Mouse (Mus musculus): ENCODE results near the gene Tdgf1.

Tdgf1 gene

GRCm38 (mm10) chr9:110914631-110915236, 31.2 kb downstream of the Tdgf1 start:
- no peak for DNase-seq (ENCODE audit: low spot score)

- DNase-seq (ENCODE audit: low spot score) = no peak
These were observed 36.5 kb downstream of the Tdgf1 start for GRCm38 (mm10) chr9:110909371-110909967.

DNA sequence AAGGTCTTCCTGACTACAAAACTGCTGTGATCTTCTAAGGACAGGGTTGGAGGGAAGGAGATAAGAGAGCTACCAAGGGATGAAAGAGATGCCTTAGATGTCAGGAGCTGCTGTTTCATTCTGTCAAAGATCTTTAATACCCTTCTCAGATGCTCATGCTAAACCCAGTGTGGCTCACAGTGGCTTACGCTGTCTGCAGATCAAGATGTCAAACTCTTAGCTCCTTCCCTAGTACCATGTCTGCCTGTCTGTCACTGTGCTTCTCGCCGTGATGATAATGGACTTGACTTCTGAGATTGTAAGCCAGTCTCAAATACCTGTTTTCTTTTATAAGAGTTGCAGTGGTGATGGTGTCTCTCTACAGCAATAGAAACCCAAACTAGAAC, 37.3 kb downstream of the Tdgf1 start:
- DNase-seq (ENCODE audit: low spot score) = no peak

DNA sequence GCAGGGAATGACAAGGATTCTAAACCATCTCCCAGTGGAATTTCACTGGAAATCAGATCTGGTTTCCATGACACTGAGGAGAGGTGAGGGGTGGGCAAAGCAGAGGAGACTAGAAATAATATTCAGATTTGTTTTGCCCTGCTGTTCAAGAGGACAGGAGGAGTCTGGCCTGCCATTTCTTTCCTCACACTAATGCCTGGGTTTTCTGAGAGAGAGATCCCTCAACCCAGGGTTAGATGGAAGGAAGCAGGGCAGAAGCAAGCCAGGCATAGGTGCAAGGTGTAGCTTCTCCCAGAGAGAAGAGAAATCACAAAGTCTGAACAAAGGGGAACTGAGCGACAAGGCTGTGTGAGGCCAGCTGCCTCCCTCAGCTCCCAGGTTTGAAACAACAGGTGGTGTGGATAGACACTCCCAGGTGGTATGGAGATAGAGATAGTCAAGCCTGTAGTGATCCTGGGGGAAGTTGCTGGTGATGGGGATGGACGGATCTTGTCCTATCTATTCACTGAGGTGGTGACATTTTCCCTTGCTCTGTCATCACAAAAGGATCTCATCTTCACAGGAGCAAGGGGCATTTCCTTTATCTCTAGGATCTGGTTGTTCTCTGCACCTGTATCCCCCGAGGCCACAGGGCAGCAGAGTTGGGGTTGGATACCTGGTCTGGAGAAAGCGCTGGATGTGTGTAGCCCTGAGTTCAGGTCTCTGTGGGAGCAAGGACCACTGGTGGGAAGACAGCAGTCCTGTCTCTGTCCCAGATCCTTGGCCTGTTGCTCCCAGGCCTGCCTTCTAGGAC, 37.9 kb downstream of the Tdgf1 start:
- no peak for DNase-seq (ENCODE audit: low spot score)

DNA sequence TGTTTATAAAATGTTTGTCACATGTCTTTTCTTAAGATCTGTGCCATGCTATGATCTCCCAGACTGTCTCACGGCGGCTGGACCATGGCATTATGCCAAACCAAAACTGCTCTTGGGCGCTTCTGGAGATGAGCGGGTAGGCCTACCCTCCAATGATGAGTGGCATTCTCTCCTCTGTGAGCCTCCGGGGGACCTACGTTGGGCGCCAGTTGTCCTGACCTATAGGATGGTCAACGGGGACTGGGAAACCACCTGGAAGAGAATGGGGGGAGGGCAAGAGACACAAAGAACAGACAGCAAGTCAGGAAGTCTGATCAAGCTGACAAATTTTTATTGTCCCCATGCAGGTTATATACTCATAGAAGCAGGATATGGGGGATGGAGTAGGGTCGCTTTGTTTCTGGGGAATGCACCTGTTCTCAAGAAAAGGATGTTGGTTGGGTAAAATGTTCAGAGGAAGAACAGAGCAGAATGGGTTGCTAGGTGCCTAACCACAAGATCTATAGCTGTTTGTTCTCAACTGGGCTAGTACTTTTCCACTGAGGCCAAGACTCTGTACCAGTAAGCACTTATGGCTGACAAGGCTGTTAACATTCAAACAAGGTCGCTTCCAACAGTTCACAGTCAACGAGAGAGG, 38.6 kb downstream of the Tdgf1 start:
- no peak for DNase-seq (ENCODE audit: low spot score)

DNA sequence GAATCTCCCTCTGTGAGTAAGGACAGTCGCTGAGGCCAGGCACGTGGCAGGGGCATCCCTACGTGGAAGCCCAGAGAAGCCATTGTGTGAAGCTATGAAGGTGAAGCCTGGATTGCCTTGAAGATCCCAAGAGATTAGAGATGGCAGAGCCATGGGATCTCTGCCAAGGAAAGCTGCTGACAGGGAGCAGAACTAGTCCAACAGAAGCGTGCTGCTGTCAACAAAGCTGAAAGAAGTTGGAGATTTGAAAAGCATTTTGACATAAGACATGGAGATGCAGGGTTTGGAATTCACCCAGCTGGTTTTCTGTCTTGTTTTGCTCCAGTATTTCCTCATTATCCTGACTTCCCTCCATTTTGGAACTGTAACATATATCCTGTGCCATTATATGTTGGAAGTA, 43.7 kb downstream of the Tdgf1 start:
- no peak for DNase-seq (ENCODE audit: low spot score)

DNA sequence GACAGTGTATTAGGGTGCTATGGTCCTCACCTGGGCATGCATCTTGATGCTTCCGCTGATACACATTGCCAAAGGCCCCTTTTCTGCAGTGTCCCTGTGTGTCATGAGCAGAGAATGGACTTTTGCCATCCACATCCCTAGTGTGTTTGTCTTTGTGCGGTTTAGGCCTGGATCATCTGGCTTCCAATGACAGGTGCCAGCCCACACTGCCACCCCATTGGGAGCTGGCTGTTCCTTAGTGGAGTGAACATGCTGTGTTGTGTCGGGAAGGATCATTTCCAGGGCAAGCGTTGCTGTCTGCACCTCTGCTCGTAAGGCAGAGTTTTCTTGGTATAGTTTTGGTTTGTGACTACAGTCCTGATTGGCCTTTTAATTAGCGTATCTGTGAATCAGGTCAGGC, 44.8 kb downstream of the Tdgf1 start:
- DNase-seq (ENCODE audit: low spot score) = no peak

- DNase-seq (ENCODE audit: low spot score) = no peak
These were observed 46.4 kb downstream of the Tdgf1 start for GRCm38 (mm10) chr9:110899451-110900008.

- DNase-seq (ENCODE audit: low spot score) = no peak
These were observed 49.4 kb downstream of the Tdgf1 start for GRCm38 (mm10) chr9:110896595-110896994.

DNA sequence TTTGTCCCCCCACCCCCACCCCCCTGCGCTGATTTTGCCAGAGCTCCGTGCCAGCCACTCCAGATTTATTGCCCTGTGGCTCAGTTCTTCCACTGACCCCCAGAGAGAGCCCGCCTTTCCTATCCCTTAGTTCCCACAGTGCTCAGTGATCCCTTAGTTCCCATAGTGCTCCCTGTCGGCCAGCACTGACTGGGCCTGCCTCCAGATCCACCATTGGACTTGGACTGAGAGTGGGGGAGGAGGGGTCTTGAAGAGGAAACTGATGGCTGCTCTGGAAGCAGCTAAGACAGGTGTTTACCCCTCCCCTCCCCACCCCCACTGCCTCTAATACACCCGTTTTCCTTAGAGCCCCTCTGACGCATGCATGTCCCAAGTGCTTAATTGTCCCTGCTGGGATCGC, 50.0 kb downstream of the Tdgf1 start:
- DNase-seq (ENCODE audit: low spot score) = no peak

DNA sequence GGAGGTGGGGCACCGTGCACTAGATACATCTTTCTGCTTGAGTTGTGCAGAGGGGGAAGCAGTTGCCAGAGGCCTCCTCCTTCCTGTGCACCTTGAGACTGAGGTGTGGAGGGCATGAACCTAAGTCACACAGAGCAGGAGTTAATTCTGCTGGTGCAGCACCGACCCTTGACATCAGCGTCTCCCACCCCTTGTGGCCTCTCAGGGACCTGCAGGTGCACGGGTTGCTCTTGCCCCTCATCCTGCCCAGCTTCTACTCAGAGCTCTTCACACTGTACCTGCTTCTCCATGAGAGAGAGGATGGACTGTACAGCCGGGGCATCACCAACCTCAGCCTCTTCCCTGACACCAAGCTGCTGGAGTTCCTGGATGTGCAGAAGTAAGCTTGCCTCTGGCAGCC, 50.5 kb downstream of the Tdgf1 start:
- no peak for DNase-seq (ENCODE audit: low spot score)

GRCm38 (mm10) chr9:110893429-110893828, 52.5 kb downstream of the Tdgf1 start:
- DNase-seq (ENCODE audit: low spot score) = no peak

- DNase-seq (ENCODE audit: low spot score) = no peak
These were observed 53.4 kb downstream of the Tdgf1 start for GRCm38 (mm10) chr9:110892552-110892951.

DNA sequence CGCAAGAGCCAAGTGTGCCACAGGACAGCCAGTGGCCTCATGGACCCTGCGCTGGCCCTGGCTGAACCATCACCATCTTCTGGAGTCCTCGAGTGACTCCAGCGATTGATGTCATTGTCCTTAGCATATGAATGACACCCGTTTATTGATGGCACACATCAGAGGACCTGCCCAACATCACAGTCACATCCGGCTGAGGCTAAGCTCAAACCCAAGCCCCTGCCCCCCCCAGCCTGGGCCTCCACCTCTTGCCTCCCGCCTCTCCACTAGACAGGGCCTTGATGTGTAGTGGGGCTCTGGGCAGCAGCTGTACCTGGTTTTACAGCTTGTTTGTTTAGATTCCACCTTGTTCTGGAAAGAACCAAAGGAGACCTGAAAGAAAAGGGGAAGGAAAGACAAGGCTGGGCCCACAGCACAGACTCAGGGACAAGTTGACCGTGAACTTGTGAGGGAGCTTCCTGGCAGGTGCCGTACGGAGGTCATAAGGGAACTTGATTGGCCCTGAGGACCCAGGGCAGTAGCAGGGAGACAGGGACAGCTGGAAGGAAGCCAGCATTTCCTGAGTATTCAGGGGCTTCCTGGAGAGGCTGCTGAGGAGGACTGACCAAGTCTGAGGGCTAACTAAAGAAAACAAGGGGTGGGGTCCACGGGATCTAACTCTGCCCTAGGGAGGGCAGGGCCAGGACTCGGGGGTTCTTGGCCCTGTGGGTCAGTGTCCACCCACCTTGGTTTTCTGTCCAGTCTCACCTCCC, 54.7 kb downstream of the Tdgf1 start:
- no peak for DNase-seq (ENCODE audit: low spot score)

DNA sequence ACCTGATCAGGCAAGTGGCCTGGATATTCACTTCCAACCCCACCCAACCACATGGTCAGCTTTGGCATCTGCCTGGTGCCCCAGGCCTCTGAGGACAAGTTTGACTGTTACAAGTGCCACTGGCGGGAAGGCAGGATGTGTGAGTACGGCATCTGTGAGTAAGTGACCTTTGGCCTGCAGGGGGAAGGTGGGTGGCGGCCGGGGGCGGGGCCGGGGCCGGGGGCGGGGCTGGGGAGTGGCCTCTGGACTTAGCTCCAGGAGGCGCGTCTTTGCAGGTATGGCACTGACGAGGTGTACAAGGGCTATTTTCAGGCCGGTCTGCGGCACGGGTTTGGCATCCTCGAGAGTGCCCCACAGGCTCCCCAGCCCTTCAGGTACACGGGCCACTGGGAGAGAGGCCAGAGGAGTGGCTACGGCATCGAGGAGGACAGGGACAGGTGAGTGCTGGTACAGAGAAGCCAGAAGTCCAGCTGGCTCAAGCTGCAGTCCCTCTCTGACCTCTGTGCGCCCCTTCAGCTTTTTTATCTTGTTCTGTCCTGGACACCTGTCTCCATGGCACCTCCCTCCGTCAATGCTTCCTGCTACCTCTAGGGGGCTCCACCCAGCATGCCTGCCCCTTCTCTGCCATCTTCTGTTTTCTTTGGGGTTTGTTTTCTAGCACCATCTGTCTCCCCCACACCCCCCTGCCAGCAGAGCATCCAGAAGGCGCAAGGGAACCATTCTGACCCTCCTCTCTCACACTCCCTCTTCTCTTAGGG, 55.8 kb downstream of the Tdgf1 start:
- DNase-seq (ENCODE audit: low spot score) = no peak

Data from testis, postnatal 10 days (tissue).